Mouse (Mus musculus) hindbrain, embryonic 15.5 days (tissue): ENCODE measurements at regions not wholly inside any gene's neighbourhood (a gene's known extent, or its start where the extent isn't known, plus 50 kb on each side); places are given as distances from the start of the nearest gene placed in this dataset.

Experiments
- ATAC-seq: fragments of 200-750 bp; cut with Nextera tagmentation; 2 replicates; pipeline ENCODE4 v1.8.0; 2017; ENCODE audit warnings: low read depth, moderate number of reproducible peaks, moderate TSS enrichment; ENCODE audit not compliant: low FRiP score
- H3K27ac ChIP-seq: fragments of 300-500 bp; sonication (generic); replicated peaks from 2 replicates; pipeline ENCODE4 v1.5.1; 2015; ENCODE audit warnings: mild to moderate bottlenecking, inconsistent platforms
- H3K27me3 ChIP-seq: fragments of 300-500 bp; sonication (generic); 2 replicates; pipeline ENCODE4 v1.6.1; 2015; ENCODE audit warnings: control low read depth, inconsistent platforms
- H3K36me3 ChIP-seq: fragments of 300-500 bp; sonication (generic); 2 replicates; pipeline ENCODE4 v1.6.1; 2015; ENCODE audit warnings: control low read depth, inconsistent platforms
- H3K4me1 ChIP-seq: fragments of 300-500 bp; sonication (generic); replicated peaks from 2 replicates; pipeline ENCODE4 v1.6.1; 2015; ENCODE audit warnings: control low read depth, inconsistent platforms
- H3K4me2 ChIP-seq: fragments of 300-500 bp; sonication (generic); 2 replicates; pipeline ENCODE4 v1.6.1; 2015; ENCODE audit warnings: moderate library complexity, mild to moderate bottlenecking, inconsistent platforms
- H3K4me3 ChIP-seq: fragments of 300-500 bp; sonication (generic); 2 replicates; pipeline ENCODE4 v1.5.1; 2015; ENCODE audit warnings: mild to moderate bottlenecking, inconsistent platforms
- H3K9ac ChIP-seq: fragments of 300-500 bp; sonication (generic); 2 replicates; pipeline ENCODE4 v1.6.1; 2015; ENCODE audit warnings: inconsistent platforms
- H3K9me3 ChIP-seq: fragments of 300-500 bp; sonication (generic); 2 replicates; pipeline ENCODE4 v1.6.1; 2016; ENCODE audit warnings: control low read depth, inconsistent platforms
- WGBS: fragments of 180-500 bp; shearing (Covaris S2); methylation state at CpG from one replicate; pipeline ENCODE4 v1.1.7; 2015; 5-methylcytosine and 5-hydroxymethylcytosine counted together

- ATAC-seq = no peak
- no peaks in the 10 kb centered on the region for H3K9me3 ChIP-seq
- 77% methylated on average over 7 of the region's 7 CpGs for WGBS
Measured at GRCm38 (mm10) chr4:31827266-31827665, 136.6 kb upstream of the Map3k7 start.

GRCm38 (mm10) chr4:31830241-31830640 lies 133.7 kb upstream of the Map3k7 start:
- no peak overlapping the region for H3K9ac ChIP-seq
- 0 out of 2 replicates have a peak, but pooled peaks cover 3% of the 10 kb centered on the region for H3K4me1 ChIP-seq
- H3K27me3 ChIP-seq = no peaks in the 10 kb centered on the region
- no peak overlapping the region for H3K4me3 ChIP-seq
- 18% methylated on average over 11 of the region's 11 CpGs for whole genome bisulfite sequencing
- H3K9me3 ChIP-seq = no peaks in the 10 kb centered on the region
- H3K36me3 ChIP-seq = no peaks in the 10 kb centered on the region
- no peak overlapping the region for H3K27ac ChIP-seq
- ATAC-seq = no peak
- H3K4me2 ChIP-seq = no peak overlapping the region

More at GRCm38 (mm10) chr4:31827266-31827665, 136.6 kb upstream of the Map3k7 start:
- Histone ChIP-seq H3K9ac (no peak overlapping the region), H3K4me1 (peaks cover 9% of the 10 kb centered on the region; the same call in 1 of the 2 replicates), H3K36me3 (no peaks in the 10 kb centered on the region), H3K27ac (no peak overlapping the region), H3K4me2 (no peak overlapping the region), H3K27me3 (no peaks in the 10 kb centered on the region), H3K4me3 (no peak overlapping the region)

- H3K9ac ChIP-seq = no peak overlapping the region
- H3K36me3 ChIP-seq = no peaks in the 10 kb centered on the region
- no peak overlapping the region for H3K4me3 ChIP-seq
- WGBS = 96% methylated on average over 2 of the region's 2 CpGs
- H3K9me3 ChIP-seq = no peaks in the 10 kb centered on the region
- ATAC-seq = no peak
- no peak overlapping the region for H3K27ac ChIP-seq
- no peaks in the 10 kb centered on the region for H3K27me3 ChIP-seq
- H3K4me1 ChIP-seq = 0 out of 2 replicates have a peak, but pooled peaks cover 3% of the 10 kb centered on the region
- no peak overlapping the region for H3K4me2 ChIP-seq
Measured at GRCm38 (mm10) chr4:31831469-31831868, 132.4 kb upstream of the Map3k7 start.

GRCm38 (mm10) chr4:31833828-31834227 lies 130.1 kb upstream of the Map3k7 start:
- no peaks in the 10 kb centered on the region for H3K9me3 ChIP-seq
- H3K4me3 ChIP-seq = no peak overlapping the region
- no peak overlapping the region for H3K4me2 ChIP-seq
- H3K36me3 ChIP-seq = no peaks in the 10 kb centered on the region
- 51% methylated on average over 4 of the region's 4 CpGs for WGBS
- no peak for ATAC-seq
- H3K27ac ChIP-seq = no peak overlapping the region
- H3K27me3 ChIP-seq = no peaks in the 10 kb centered on the region
- H3K4me1 ChIP-seq = 0 out of 2 replicates have a peak, but pooled peaks cover 7% of the 10 kb centered on the region
- no peak overlapping the region for H3K9ac ChIP-seq

GRCm38 (mm10) chr4:31835051-31835450 lies 128.8 kb upstream of the Map3k7 start:
- no peak for ATAC-seq
- Histone ChIP-seq H3K27me3 (no peaks in the 10 kb centered on the region), H3K27ac (no peak overlapping the region), H3K9me3 (no peaks in the 10 kb centered on the region), H3K4me3 (no peak overlapping the region), H3K9ac (no peak overlapping the region), H3K36me3 (no peaks in the 10 kb centered on the region), H3K4me1 (0 out of 2 replicates have a peak, but pooled peaks cover 7% of the 10 kb centered on the region), H3K4me2 (no peak overlapping the region)
- 35% methylated on average over 5 of the region's 5 CpGs for WGBS

- 0 out of 2 replicates have a peak, but pooled peaks cover 7% of the 10 kb centered on the region for H3K4me1 ChIP-seq
- no peak overlapping the region for H3K27ac ChIP-seq
- H3K9ac ChIP-seq = no peak overlapping the region
- H3K27me3 ChIP-seq = no peaks in the 10 kb centered on the region
- WGBS = 36% methylated on average over 5 of the region's 5 CpGs
- H3K9me3 ChIP-seq = peaks cover 6% of the 10 kb centered on the region; the same call in 1 of the 2 replicates
- H3K4me2 ChIP-seq = no peak overlapping the region
- no peak overlapping the region for H3K4me3 ChIP-seq
- no peaks in the 10 kb centered on the region for H3K36me3 ChIP-seq
- ATAC-seq = no peak
Measured at GRCm38 (mm10) chr4:31838592-31838991, 125.3 kb upstream of the Map3k7 start.

GRCm38 (mm10) chr4:31849763-31850162 lies 114.1 kb upstream of the Map3k7 start:
- Histone ChIP-seq H3K4me1 (no peaks in the 10 kb centered on the region), H3K36me3 (no peaks in the 10 kb centered on the region), H3K4me2 (no peak overlapping the region), H3K27me3 (no peaks in the 10 kb centered on the region), H3K4me3 (no peak overlapping the region), H3K9ac (no peak overlapping the region), H3K27ac (no peak overlapping the region), H3K9me3 (no peaks in the 10 kb centered on the region)
- 78% methylated on average over 6 of the region's 6 CpGs for WGBS
- no peak for ATAC-seq

GRCm38 (mm10) chr4:31851006-31851405 lies 112.9 kb upstream of the Map3k7 start:
- no peak overlapping the region for H3K4me2 ChIP-seq
- no peak for ATAC-seq
- 55% methylated on average over 3 of the region's 3 CpGs for WGBS

GRCm38 (mm10) chr4:31853851-31854250 lies 110.0 kb upstream of the Map3k7 start:
- no peak overlapping the region for H3K9ac ChIP-seq
- H3K27me3 ChIP-seq = no peaks in the 10 kb centered on the region
- H3K36me3 ChIP-seq = no peaks in the 10 kb centered on the region
- WGBS = 87% methylated on average over 6 of the region's 6 CpGs
- ATAC-seq = no peak
- H3K9me3 ChIP-seq = no peaks in the 10 kb centered on the region
- H3K4me3 ChIP-seq = no peak overlapping the region
- H3K27ac ChIP-seq = no peak overlapping the region
- H3K4me1 ChIP-seq = no peaks in the 10 kb centered on the region
- H3K4me2 ChIP-seq = no peak overlapping the region

More at GRCm38 (mm10) chr4:31851006-31851405, 112.9 kb upstream of the Map3k7 start:
- Histone ChIP-seq H3K27me3 (no peaks in the 10 kb centered on the region), H3K9ac (no peak overlapping the region), H3K27ac (no peak overlapping the region), H3K9me3 (no peaks in the 10 kb centered on the region), H3K4me1 (no peaks in the 10 kb centered on the region), H3K36me3 (no peaks in the 10 kb centered on the region), H3K4me3 (no peak overlapping the region)

- no peak overlapping the region for H3K27ac ChIP-seq
- H3K4me2 ChIP-seq = no peak overlapping the region
- no peaks in the 10 kb centered on the region for H3K27me3 ChIP-seq
- H3K9me3 ChIP-seq = no peaks in the 10 kb centered on the region
- H3K4me3 ChIP-seq = no peak overlapping the region
- H3K9ac ChIP-seq = no peak overlapping the region
- H3K4me1 ChIP-seq = no peaks in the 10 kb centered on the region
- no peaks in the 10 kb centered on the region for H3K36me3 ChIP-seq
- no peak for ATAC-seq
- 91% methylated on average over 2 of the region's 2 CpGs for WGBS
Measured at GRCm38 (mm10) chr4:31860389-31860788, 103.5 kb upstream of the Map3k7 start.

- Histone ChIP-seq H3K36me3 (no peaks in the 10 kb centered on the region), H3K9ac (no peak overlapping the region), H3K4me1 (no peaks in the 10 kb centered on the region), H3K4me2 (no peak overlapping the region), H3K27ac (no peak overlapping the region), H3K4me3 (no peak overlapping the region), H3K9me3 (no peaks in the 10 kb centered on the region), H3K27me3 (no peaks in the 10 kb centered on the region)
- ATAC-seq = no peak
- WGBS = 88% methylated on average over 3 of the region's 3 CpGs
Measured at GRCm38 (mm10) chr4:31861172-31861571, 102.7 kb upstream of the Map3k7 start.

- H3K9me3 ChIP-seq = no peaks in the 10 kb centered on the region
- no peak overlapping the region for H3K9ac ChIP-seq
- no peak overlapping the region for H3K4me2 ChIP-seq
- H3K4me1 ChIP-seq = peaks cover 13% of the 10 kb centered on the region; the same call in 1 of the 2 replicates
- no peaks in the 10 kb centered on the region for H3K27me3 ChIP-seq
- ATAC-seq = no peak; the same call in 1 of the 2 replicates
- no peaks in the 10 kb centered on the region for H3K36me3 ChIP-seq
- H3K4me3 ChIP-seq = no peak overlapping the region
- H3K27ac ChIP-seq = no peak overlapping the region
- WGBS = 39% methylated on average over 9 of the region's 9 CpGs
Measured at GRCm38 (mm10) chr4:31872985-31873983, 90.6 kb upstream of the Map3k7 start.
